Mouse (Mus musculus) embryonic facial prominence, embryonic 14.5 days (tissue): ENCODE results near the gene Irf4. TPM values are rescaled to one million over a fixed set of nuclear protein-coding genes. Genes with fewer than 3 reads are reported as not detected.

Experiments used
- ATAC-seq: fragments of 200-750 bp; cut with Nextera tagmentation; 2 replicates; pipeline ENCODE4 v1.8.0; 2017; ENCODE audit warnings: low read depth, moderate number of reproducible peaks, moderate TSS enrichment
- DNase-seq: peaks from one replicate; pipeline ENCODE4 v3.0.0-alpha.2; 2015; ENCODE audit warnings: low spot score
- H3K27ac ChIP-seq: fragments of 300-500 bp; sonication (generic); replicated peaks from 2 replicates; pipeline ENCODE4 v1.5.1; 2014; ENCODE audit warnings: low read depth, mild to moderate bottlenecking, low read length, moderate library complexity
- H3K27me3 ChIP-seq: fragments of 300-500 bp; sonication (generic); replicated peaks from 2 replicates; pipeline ENCODE4 v1.6.1; 2014; ENCODE audit warnings: low read length; ENCODE audit not compliant: control insufficient read depth, insufficient read depth
- H3K36me3 ChIP-seq: fragments of 300-500 bp; sonication (generic); 2 replicates; pipeline ENCODE4 v1.6.1; 2014; ENCODE audit warnings: low read length, mixed read lengths; ENCODE audit not compliant: control insufficient read depth, insufficient read depth
- H3K4me1 ChIP-seq: fragments of 300-500 bp; sonication (generic); 2 replicates; pipeline ENCODE4 v1.6.1; 2014; ENCODE audit warnings: antibody characterized with exemption, low read length; ENCODE audit not compliant: control insufficient read depth, insufficient read depth
- H3K4me2 ChIP-seq: fragments of 300-500 bp; sonication (generic); 2 replicates; pipeline ENCODE4 v1.6.1; 2014; ENCODE audit warnings: low read depth, mild to moderate bottlenecking, low read length, moderate library complexity, mixed read lengths
- H3K4me3 ChIP-seq: fragments of 300-500 bp; sonication (generic); 2 replicates; pipeline ENCODE4 v1.5.1; 2014; ENCODE audit warnings: low read depth, mild to moderate bottlenecking, low read length
- H3K9ac ChIP-seq: fragments of 300-500 bp; sonication (generic); 2 replicates; pipeline ENCODE4 v1.6.1; 2014; ENCODE audit warnings: low read depth, mild to moderate bottlenecking, low read length, moderate library complexity, mixed read lengths
- H3K9me3 ChIP-seq: fragments of 300-500 bp; sonication (generic); 2 replicates; pipeline ENCODE4 v1.6.1; 2016; ENCODE audit warnings: low read length; ENCODE audit not compliant: control insufficient read depth
- WGBS: fragments of 180-500 bp; shearing (Covaris S2); extraction: QIAGEN DNeasy Blood & Tissue Kit; methylation state at CpG from one replicate; pipeline ENCODE4 v1.1.7; 2014; 5-methylcytosine and 5-hydroxymethylcytosine counted together
- polyA plus RNA-seq: library from polyadenylated mRNA; unstranded; fragments of >200 nt; fragmentation: Nextera tagmentation; extraction: Ambion mirVana; gene quantifications from 2 replicates; pipeline ENCODE4 v1.2.1, GENCODE M21; 2014

Irf4 gene
- polyA plus RNA-seq, 1 experiment from 2014 or later, result 0.33 TPM

DNA sequence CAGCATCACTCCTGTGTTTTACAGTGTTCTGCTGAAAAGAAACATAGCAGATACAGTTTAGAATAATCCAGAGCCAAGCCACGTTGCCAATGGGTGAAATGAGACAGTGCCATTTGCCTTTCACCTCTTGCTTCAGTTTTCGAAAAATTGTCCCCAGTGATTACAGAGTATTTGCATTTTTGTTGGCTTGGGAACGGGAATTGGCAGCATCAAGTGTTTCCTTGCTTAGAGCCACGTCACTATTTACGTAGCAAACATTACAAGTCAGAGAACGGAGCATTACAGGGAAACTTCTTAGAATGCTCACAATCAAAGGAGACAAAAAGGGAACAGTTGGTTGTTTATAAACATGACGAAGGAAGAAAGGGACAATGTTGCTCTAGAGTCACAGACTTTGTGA lies 3.9 kb upstream of the Irf4 start:
- Histone ChIP-seq H3K4me3 (no peak overlapping the region), H3K36me3 (no peaks in the 10 kb centered on the region), H3K4me2 (no peak overlapping the region), H3K27me3 (peaks cover 33% of the 10 kb centered on the region), H3K9ac (no peak overlapping the region), H3K4me1 (0 out of 2 replicates have a peak, but pooled peaks cover 8% of the 10 kb centered on the region), H3K27ac (no peak overlapping the region), H3K9me3 (no peaks in the 10 kb centered on the region)
- no peak for DNase-seq
- ATAC-seq, result no peak
- 70% methylated on average over 7 of the region's 7 CpGs for WGBS

DNA sequence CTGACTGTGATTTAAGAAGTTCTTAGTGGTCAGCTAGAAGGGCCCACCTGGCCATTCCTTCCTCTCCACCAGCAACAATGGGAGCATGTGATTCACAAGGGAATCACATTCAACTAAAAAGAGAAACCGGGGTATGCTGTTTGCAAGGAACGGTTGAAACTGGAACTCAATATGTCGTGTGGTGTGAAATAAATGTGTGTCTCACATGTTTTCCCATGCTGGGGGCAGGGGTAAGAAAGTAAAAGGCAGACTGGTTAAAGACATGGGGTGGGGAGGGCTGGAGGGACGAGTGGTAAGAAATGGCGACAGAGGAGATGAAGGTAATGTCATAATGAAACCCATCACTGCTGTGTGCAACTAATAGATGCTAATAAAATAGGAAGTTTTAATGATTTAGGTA lies 2.0 kb upstream of the Irf4 start:
- ATAC-seq (no peak), DNase-seq (no peak)
- Histone ChIP-seq H3K4me2 (no peak overlapping the region), H3K9me3 (no peaks in the 10 kb centered on the region), H3K27me3 (peaks cover 52% of the 10 kb centered on the region), H3K4me3 (no peak overlapping the region), H3K4me1 (0 out of 2 replicates have a peak, but pooled peaks cover 12% of the 10 kb centered on the region), H3K27ac (no peak overlapping the region), H3K9ac (no peak overlapping the region), H3K36me3 (no peaks in the 10 kb centered on the region)
- WGBS, result 68% methylated on average over 5 of the region's 5 CpGs

DNA sequence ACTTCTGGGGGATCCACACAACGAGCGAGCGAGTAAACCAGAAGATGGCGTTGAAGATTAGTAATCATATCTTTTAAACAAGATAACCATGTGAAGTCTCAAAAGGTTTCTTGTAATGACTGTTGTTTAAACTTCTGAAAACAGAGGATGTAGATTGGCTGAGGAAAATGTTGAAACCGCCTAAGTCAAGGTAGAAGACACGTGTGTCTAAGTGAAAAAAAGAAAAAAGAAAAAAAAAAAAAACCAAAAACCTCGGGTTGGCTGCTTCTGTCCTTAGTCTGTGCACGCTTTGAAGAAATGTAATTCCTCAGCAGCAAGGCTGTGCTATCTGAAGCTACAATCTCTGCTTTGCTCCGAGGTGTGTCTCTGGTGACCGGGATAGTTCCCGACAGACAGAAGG lies 1.5 kb upstream of the Irf4 start:
- Histone ChIP-seq H3K27me3 (peaks cover 57% of the 10 kb centered on the region), H3K4me1 (0 out of 2 replicates have a peak, but pooled peaks cover 12% of the 10 kb centered on the region), H3K9me3 (no peaks in the 10 kb centered on the region), H3K4me2 (no peak overlapping the region), H3K36me3 (no peaks in the 10 kb centered on the region), H3K9ac (no peak overlapping the region), H3K27ac (no peak overlapping the region), H3K4me3 (no peak overlapping the region)
- ATAC-seq, result no peak
- DNase-seq, result no peak
- 61% methylated on average over 11 of the region's 11 CpGs for WGBS

DNA sequence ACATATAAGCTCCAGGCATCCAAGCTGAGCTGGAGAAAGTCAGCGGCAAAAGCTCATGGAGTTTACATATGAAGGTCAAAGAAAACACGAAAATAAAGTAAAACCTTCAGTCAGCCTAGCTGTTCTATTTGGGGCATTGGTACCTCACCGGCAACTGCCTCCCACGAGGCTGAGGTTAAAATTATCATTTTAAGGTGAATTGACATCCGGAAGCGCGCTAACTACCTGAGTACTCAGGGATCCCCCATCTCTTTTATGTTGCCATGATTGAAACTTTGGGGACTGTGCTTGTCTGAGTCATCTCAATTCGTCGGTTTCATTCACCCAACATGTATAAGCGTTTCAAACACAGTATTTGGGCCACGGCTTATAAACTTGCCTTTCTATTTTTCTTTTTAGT lies 705 bp upstream of the Irf4 start:
- WGBS, result 61% methylated on average over 11 of the region's 11 CpGs
- no peak overlapping the region for H3K27ac ChIP-seq
- ATAC-seq (no peak), DNase-seq (no peak)
- peaks cover 58% of the 10 kb centered on the region for H3K27me3 ChIP-seq
- H3K36me3 ChIP-seq, result no peaks in the 10 kb centered on the region
- H3K9ac ChIP-seq, result no peak overlapping the region
- H3K9me3 ChIP-seq, result no peaks in the 10 kb centered on the region
- H3K4me2 ChIP-seq, result no peak overlapping the region
- H3K4me1 ChIP-seq, result 0 out of 2 replicates have a peak, but pooled peaks cover 12% of the 10 kb centered on the region
- H3K4me3 ChIP-seq, result peak overlapping the region; percentile 37; the same call in 1 of the 2 replicates

DNA sequence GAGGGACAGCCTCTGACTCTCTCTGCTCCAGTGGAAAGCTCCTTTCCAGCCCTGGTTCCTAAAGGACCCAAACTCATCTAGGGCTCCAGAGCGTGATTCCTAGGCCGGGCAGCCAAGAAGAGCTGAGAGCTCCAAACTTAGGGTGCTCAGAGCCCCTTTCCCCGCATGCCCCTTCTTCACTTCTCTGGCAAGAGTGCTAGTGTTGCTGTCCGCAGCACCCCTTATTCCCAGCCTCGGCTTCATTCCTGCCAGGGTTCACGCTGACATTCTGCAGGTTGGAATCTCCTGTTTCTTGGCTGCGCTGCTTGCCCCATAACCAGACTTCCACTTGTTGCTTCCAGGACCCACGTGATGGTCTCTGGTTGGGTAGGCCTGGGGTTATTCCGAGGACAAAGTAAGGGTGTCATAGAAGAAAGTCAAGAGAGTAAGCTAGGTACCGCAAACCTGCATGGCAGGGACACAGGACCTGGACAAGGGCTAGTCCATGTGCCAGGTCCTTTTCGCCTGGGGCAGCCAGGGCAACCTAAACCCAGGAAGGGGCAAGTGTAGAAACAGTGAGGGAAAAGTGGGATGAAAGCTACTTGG lies 623 bp downstream of the Irf4 start:
- Histone ChIP-seq H3K9me3 (no peaks in the 10 kb centered on the region), H3K9ac (peak overlapping the region; percentile 45; the same call in 1 of the 2 replicates), H3K36me3 (no peaks in the 10 kb centered on the region), H3K4me3 (peak overlapping the region; percentile 37), H3K27me3 (peaks cover 58% of the 10 kb centered on the region), H3K27ac (no peak overlapping the region), H3K4me2 (peak overlapping the region; percentile 68), H3K4me1 (0 out of 2 replicates have a peak, but pooled peaks cover 12% of the 10 kb centered on the region)
- no peak for DNase-seq
- no peak for ATAC-seq
- WGBS, result 7% methylated on average over 11 of the region's 11 CpGs

DNA sequence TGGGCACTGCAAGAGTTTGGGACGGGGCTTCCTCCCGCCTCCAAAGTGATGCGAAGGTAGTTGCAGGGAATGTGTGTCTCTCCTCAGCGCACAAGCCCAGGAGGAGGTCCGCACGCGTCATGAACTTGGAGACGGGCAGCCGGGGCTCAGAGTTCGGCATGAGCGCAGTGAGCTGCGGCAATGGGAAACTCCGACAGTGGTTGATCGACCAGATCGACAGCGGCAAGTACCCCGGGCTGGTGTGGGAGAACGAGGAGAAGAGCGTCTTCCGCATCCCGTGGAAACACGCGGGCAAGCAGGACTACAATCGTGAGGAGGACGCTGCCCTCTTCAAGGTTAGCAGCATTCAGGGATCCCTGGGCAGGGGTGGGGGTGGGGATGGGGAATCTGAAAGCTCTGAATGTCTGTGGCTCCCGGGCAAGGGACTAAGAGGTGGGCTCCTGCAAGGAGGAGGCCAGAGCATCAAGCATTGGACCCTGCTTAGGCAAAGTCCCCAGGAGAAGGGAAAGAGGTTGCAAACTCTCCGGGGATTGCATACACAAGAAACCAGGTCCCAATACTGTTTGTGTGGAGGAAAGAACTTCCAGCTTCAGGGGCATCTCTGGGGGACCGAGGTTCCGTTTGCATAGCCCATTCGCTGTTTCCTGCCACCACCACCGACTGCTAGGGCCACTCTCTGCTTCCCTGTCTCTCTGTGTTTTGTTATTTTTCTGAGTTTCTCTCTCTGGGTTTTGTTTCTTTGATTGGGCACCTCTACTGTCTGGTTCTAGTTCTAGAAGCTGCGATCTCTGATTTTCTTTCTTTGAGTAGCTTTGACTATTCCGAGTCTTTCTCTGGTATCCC lies 1.7 kb downstream of the Irf4 start:
- ATAC-seq (no peak), DNase-seq (no peak)
- no peaks in the 10 kb centered on the region for H3K9me3 ChIP-seq
- H3K4me3 ChIP-seq, result peak overlapping the region; percentile 37
- peaks cover 58% of the 10 kb centered on the region for H3K27me3 ChIP-seq
- peak overlapping the region; percentile 68 for H3K4me2 ChIP-seq
- peak overlapping the region; percentile 34; the same call in 1 of the 2 replicates for H3K9ac ChIP-seq
- 3% methylated on average over 33 of the region's 33 CpGs for WGBS
- H3K4me1 ChIP-seq, result 0 out of 2 replicates have a peak, but pooled peaks cover 12% of the 10 kb centered on the region
- no peak overlapping the region for H3K27ac ChIP-seq
- no peaks in the 10 kb centered on the region for H3K36me3 ChIP-seq

DNA sequence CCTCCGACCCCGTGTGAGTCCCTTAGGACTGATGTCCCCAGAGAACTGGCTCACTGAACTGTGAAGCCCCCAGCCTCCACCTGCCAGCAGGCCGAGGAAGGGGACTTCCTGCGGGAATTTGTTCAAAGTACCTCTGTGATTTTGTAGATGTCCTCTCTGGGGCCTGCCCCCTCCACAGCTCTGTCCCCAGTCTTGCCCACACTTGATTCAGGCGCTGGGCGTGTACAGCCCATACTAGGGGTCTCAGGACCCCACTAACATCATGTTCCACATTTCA lies 2.2 kb downstream of the Irf4 start:
- Histone ChIP-seq H3K4me3 (no peak overlapping the region), H3K9ac (no peak overlapping the region), H3K36me3 (no peaks in the 10 kb centered on the region), H3K9me3 (no peaks in the 10 kb centered on the region), H3K27ac (no peak overlapping the region), H3K27me3 (peaks cover 58% of the 10 kb centered on the region), H3K4me2 (no peak overlapping the region), H3K4me1 (0 out of 2 replicates have a peak, but pooled peaks cover 12% of the 10 kb centered on the region)
- DNase-seq (no peak), ATAC-seq (no peak)
- WGBS, result 27% methylated on average over 6 of the region's 6 CpGs

DNA sequence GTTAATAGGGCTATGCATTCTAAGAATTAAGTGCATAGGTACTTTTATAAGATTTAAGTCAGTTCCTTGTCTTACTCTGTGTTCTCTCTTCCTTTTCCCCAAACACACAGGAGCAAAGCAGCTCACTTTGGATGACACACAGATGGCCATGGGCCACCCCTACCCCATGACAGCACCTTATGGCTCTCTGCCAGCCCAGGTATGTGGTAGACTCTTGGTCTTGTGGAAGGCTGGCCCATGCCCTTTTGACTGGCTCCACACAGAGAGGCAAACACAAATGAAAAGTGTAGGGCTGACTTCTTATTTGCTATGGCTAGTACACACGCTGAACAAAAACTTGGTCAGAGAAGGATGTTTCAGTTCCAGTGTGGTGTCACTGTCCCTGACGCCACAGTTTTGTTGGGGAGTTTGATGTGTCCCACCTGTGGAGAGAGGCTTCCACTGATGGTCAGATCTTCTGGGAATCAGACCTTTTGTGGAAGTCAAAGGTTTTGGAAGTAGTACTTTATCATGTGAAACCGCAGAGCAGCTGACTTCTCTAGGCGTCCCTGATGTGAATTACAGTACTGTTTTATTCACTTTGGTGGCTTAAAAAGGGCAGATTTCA lies 3.7 kb downstream of the Irf4 start:
- Histone ChIP-seq H3K27ac (no peak overlapping the region), H3K27me3 (peaks cover 53% of the 10 kb centered on the region), H3K4me2 (no peak overlapping the region), H3K9ac (no peak overlapping the region), H3K36me3 (no peaks in the 10 kb centered on the region), H3K4me3 (no peak overlapping the region), H3K4me1 (0 out of 2 replicates have a peak, but pooled peaks cover 12% of the 10 kb centered on the region), H3K9me3 (no peaks in the 10 kb centered on the region)
- DNase-seq (no peak), ATAC-seq (no peak)
- 78% methylated on average over 4 of the region's 4 CpGs for WGBS
